Mouse (Mus musculus) mesoderm, embryonic 11.5 days (tissue): ENCODE results near the gene Yif1a.
A peak's percentile ranks its signal among the peaks of the same experiment; 100 is the strongest.

Experiments
- DNase-seq: peaks from one replicate; pipeline ENCODE4 v3.0.0-alpha.2; 2012; ENCODE audit warnings: low read depth, low spot score

Yif1a gene

GRCm38 (mm10) chr19:5118384-5118698, 30.0 kb downstream of the Yif1a start, which contains the start of gene Klc2:
TSS of gene Klc2 (minus strand) at chr19:5118560.
- no peak for DNase-seq

- no peak for DNase-seq
These were observed 34.2 kb downstream of the Yif1a start for GRCm38 (mm10) chr19:5122492-5122891.

GRCm38 (mm10) chr19:5123241-5123640, 34.9 kb downstream of the Yif1a start:
- DNase-seq = no peak

- no peak for DNase-seq
These were observed 35.8 kb downstream of the Yif1a start for GRCm38 (mm10) chr19:5124055-5124614.

GRCm38 (mm10) chr19:5129770-5130169, 41.4 kb downstream of the Yif1a start:
- DNase-seq = no peak

- no peak for DNase-seq
These were observed 42.9 kb downstream of the Yif1a start for GRCm38 (mm10) chr19:5131237-5131636.

- peak; percentile 53 for DNase-seq
These were observed 51.3 kb downstream of the Yif1a start for GRCm38 (mm10) chr19:5139640-5140039.
